Mouse (Mus musculus) stomach, embryonic 15.5 days (tissue): ENCODE measurements around the gene Agtrap. TPM values are rescaled to one million over a fixed set of nuclear protein-coding genes. Genes with fewer than 3 reads are reported as not detected.
A peak's percentile ranks its signal among the peaks of the same experiment; 100 is the strongest.

Experiments
- ATAC-seq: fragments of 200-750 bp; cut with Nextera tagmentation; 2 replicates; pipeline ENCODE4 v1.8.0; 2017; ENCODE audit warnings: low read depth, moderate number of reproducible peaks, moderate TSS enrichment; ENCODE audit not compliant: insufficient read depth, low FRiP score
- H3K27ac ChIP-seq: fragments of 300-500 bp; sonication (generic); 2 replicates; pipeline ENCODE4 v1.5.1; 2015; ENCODE audit warnings: mild to moderate bottlenecking, inconsistent platforms
- H3K27me3 ChIP-seq: fragments of 300-500 bp; sonication (generic); replicated peaks from 2 replicates; pipeline ENCODE4 v1.6.1; 2015; ENCODE audit warnings: inconsistent platforms
- H3K36me3 ChIP-seq: fragments of 300-500 bp; sonication (generic); 2 replicates; pipeline ENCODE4 v1.6.1; 2015; ENCODE audit warnings: inconsistent platforms
- H3K4me1 ChIP-seq: fragments of 300-500 bp; sonication (generic); 2 replicates; pipeline ENCODE4 v1.6.1; 2015; ENCODE audit warnings: inconsistent platforms
- H3K4me2 ChIP-seq: fragments of 300-500 bp; sonication (generic); 2 replicates; pipeline ENCODE4 v1.6.1; 2015; ENCODE audit warnings: mild to moderate bottlenecking, inconsistent platforms
- H3K4me3 ChIP-seq: fragments of 300-500 bp; sonication (generic); replicated peaks from 2 replicates; pipeline ENCODE4 v1.5.1; 2015; ENCODE audit warnings: inconsistent platforms
- H3K9ac ChIP-seq: fragments of 300-500 bp; sonication (generic); 2 replicates; pipeline ENCODE4 v1.6.1; 2015; ENCODE audit warnings: inconsistent platforms
- H3K9me3 ChIP-seq: fragments of 300-500 bp; sonication (generic); 2 replicates; pipeline ENCODE4 v1.6.1; 2016; ENCODE audit warnings: inconsistent platforms
- WGBS: fragments of 180-500 bp; shearing (Covaris S2); methylation state at CpG from one replicate; pipeline ENCODE4 v1.1.7; 2015; 5-methylcytosine and 5-hydroxymethylcytosine counted together
- polyA plus RNA-seq: library from polyadenylated mRNA; unstranded; fragments of >200 nt; fragmentation: Nextera tagmentation; extraction: Ambion mirVana; gene quantifications from 2 replicates; pipeline ENCODE4 v1.2.1, GENCODE M21; 2015

The Agtrap gene
- polyA plus RNA-seq, 1 experiment from 2014 or later, result 14.1 TPM

GRCm38 (mm10) chr4:148098666-148099065, 10.8 kb upstream of the Agtrap start:
- Histone ChIP-seq H3K36me3 (no peaks in the 10 kb centered on the region), H3K4me2 (no peak overlapping the region), H3K4me1 (no peaks in the 10 kb centered on the region; the same call in 1 of the 2 replicates), H3K4me3 (no peak overlapping the region), H3K9me3 (no peaks in the 10 kb centered on the region), H3K27ac (no peak overlapping the region), H3K9ac (no peak overlapping the region), H3K27me3 (no peaks in the 10 kb centered on the region)
- 75% methylated on average over 3 of the region's 3 CpGs for WGBS
- ATAC-seq, result no peak

- 86% methylated on average over 2 of the region's 2 CpGs for WGBS
- no peak for ATAC-seq
- Histone ChIP-seq H3K36me3 (no peaks in the 10 kb centered on the region), H3K4me2 (no peak overlapping the region), H3K27me3 (no peaks in the 10 kb centered on the region), H3K4me1 (no peaks in the 10 kb centered on the region; the same call in 1 of the 2 replicates), H3K9ac (no peak overlapping the region), H3K4me3 (no peak overlapping the region), H3K27ac (no peak overlapping the region), H3K9me3 (no peaks in the 10 kb centered on the region)
These were observed 10.1 kb upstream of the Agtrap start for GRCm38 (mm10) chr4:148097936-148098335.

- no peaks in the 10 kb centered on the region for H3K4me1 ChIP-seq
- H3K4me3 ChIP-seq, result no peak overlapping the region
- no peak overlapping the region for H3K27ac ChIP-seq
- H3K4me2 ChIP-seq, result no peak overlapping the region
- WGBS, result 73% methylated on average over 4 of the region's 4 CpGs
- no peak; the same call in 1 of the 2 replicates for ATAC-seq
- H3K36me3 ChIP-seq, result no peaks in the 10 kb centered on the region
- H3K27me3 ChIP-seq, result no peaks in the 10 kb centered on the region
- no peak overlapping the region for H3K9ac ChIP-seq
- no peaks in the 10 kb centered on the region for H3K9me3 ChIP-seq
These were observed 7.2 kb upstream of the Agtrap start for GRCm38 (mm10) chr4:148095081-148095480.

- 85% methylated on average over 5 of the region's 5 CpGs for WGBS
- Histone ChIP-seq H3K36me3 (no peaks in the 10 kb centered on the region), H3K27ac (no peak overlapping the region), H3K4me1 (no peaks in the 10 kb centered on the region), H3K4me2 (no peak overlapping the region), H3K9ac (no peak overlapping the region), H3K9me3 (no peaks in the 10 kb centered on the region), H3K4me3 (no peak overlapping the region), H3K27me3 (no peaks in the 10 kb centered on the region)
- ATAC-seq, result no peak
These were observed 6.3 kb upstream of the Agtrap start for GRCm38 (mm10) chr4:148094161-148094560.

GRCm38 (mm10) chr4:148092551-148093271, 4.9 kb upstream of the Agtrap start:
- no peak overlapping the region for H3K9ac ChIP-seq
- H3K36me3 ChIP-seq, result no peaks in the 10 kb centered on the region
- H3K4me3 ChIP-seq, result no peak overlapping the region
- H3K27ac ChIP-seq, result no peak overlapping the region
- no peaks in the 10 kb centered on the region for H3K9me3 ChIP-seq
- WGBS, result 80% methylated on average over 11 of the region's 11 CpGs
- H3K4me2 ChIP-seq, result no peak overlapping the region
- peaks cover 2% of the 10 kb centered on the region; the same call in 1 of the 2 replicates for H3K4me1 ChIP-seq
- ATAC-seq, result no peak
- H3K27me3 ChIP-seq, result no peaks in the 10 kb centered on the region

GRCm38 (mm10) chr4:148091181-148091580, 3.4 kb upstream of the Agtrap start:
- no peak overlapping the region for H3K27ac ChIP-seq
- 80% methylated on average over 1 of the region's 1 CpGs for WGBS
- no peaks in the 10 kb centered on the region for H3K36me3 ChIP-seq
- H3K9me3 ChIP-seq, result no peaks in the 10 kb centered on the region
- no peak overlapping the region for H3K4me3 ChIP-seq
- H3K4me1 ChIP-seq, result peaks cover 9% of the 10 kb centered on the region; the same call in 1 of the 2 replicates
- H3K27me3 ChIP-seq, result no peaks in the 10 kb centered on the region
- H3K4me2 ChIP-seq, result no peak overlapping the region
- H3K9ac ChIP-seq, result no peak overlapping the region
- ATAC-seq, result no peak

GRCm38 (mm10) chr4:148089166-148089565, 1.3 kb upstream of the Agtrap start:
- no peak overlapping the region for H3K27ac ChIP-seq
- H3K9ac ChIP-seq, result no peak overlapping the region
- H3K4me1 ChIP-seq, result peaks cover 19% of the 10 kb centered on the region
- H3K4me3 ChIP-seq, result no peak overlapping the region
- no peaks in the 10 kb centered on the region for H3K27me3 ChIP-seq
- H3K36me3 ChIP-seq, result no peaks in the 10 kb centered on the region
- ATAC-seq, result no peak
- H3K9me3 ChIP-seq, result no peaks in the 10 kb centered on the region
- WGBS, result 71% methylated on average over 4 of the region's 4 CpGs
- H3K4me2 ChIP-seq, result no peak overlapping the region

GRCm38 (mm10) chr4:148087091-148087906, 532 bp downstream of the Agtrap start:
- Histone ChIP-seq H3K27ac (peak overlapping the region; percentile 61), H3K4me3 (peak overlapping the region; percentile 78), H3K36me3 (no peaks in the 10 kb centered on the region), H3K9ac (peak overlapping the region; percentile 66), H3K27me3 (no peaks in the 10 kb centered on the region), H3K4me2 (peak overlapping the region; percentile 74), H3K4me1 (peaks cover 26% of the 10 kb centered on the region), H3K9me3 (no peaks in the 10 kb centered on the region)
- 4% methylated on average over 30 of the region's 30 CpGs for WGBS
- ATAC-seq, result peak; percentile 52

- ATAC-seq, result no peak
- no peak overlapping the region for H3K27ac ChIP-seq
- no peaks in the 10 kb centered on the region for H3K27me3 ChIP-seq
- H3K36me3 ChIP-seq, result peaks cover 3% of the 10 kb centered on the region; the same call in 1 of the 2 replicates
- peaks cover 26% of the 10 kb centered on the region for H3K4me1 ChIP-seq
- H3K9ac ChIP-seq, result no peak overlapping the region
- no peak overlapping the region for H3K4me3 ChIP-seq
- WGBS, result 74% methylated on average over 3 of the region's 3 CpGs
- no peaks in the 10 kb centered on the region for H3K9me3 ChIP-seq
- H3K4me2 ChIP-seq, result no peak overlapping the region
These were observed 1.9 kb downstream of the Agtrap start for GRCm38 (mm10) chr4:148085907-148086305.

- H3K4me1 ChIP-seq, result peaks cover 26% of the 10 kb centered on the region
- H3K4me3 ChIP-seq, result no peak overlapping the region
- ATAC-seq, result no peak
- H3K9ac ChIP-seq, result 0 out of 2 replicates have a peak overlapping the region, but pooled peaks have one; percentile 10
- 45% methylated on average over 10 of the region's 10 CpGs for WGBS
- no peak overlapping the region for H3K27ac ChIP-seq
- H3K4me2 ChIP-seq, result no peak overlapping the region
- no peaks in the 10 kb centered on the region for H3K27me3 ChIP-seq
- H3K36me3 ChIP-seq, result peaks cover 4% of the 10 kb centered on the region; the same call in 1 of the 2 replicates
- H3K9me3 ChIP-seq, result no peaks in the 10 kb centered on the region
These were observed 2.5 kb downstream of the Agtrap start for GRCm38 (mm10) chr4:148085131-148085906.

- 21% methylated on average over 8 of the region's 8 CpGs for WGBS
These were observed 3.5 kb downstream of the Agtrap start for GRCm38 (mm10) chr4:148084261-148084714.

More at GRCm38 (mm10) chr4:148084261-148084714, 3.5 kb downstream of the Agtrap start:
- H3K4me3 ChIP-seq, result no peak overlapping the region
- H3K4me1 ChIP-seq, result peaks cover 26% of the 10 kb centered on the region
- H3K36me3 ChIP-seq, result peaks cover 4% of the 10 kb centered on the region; the same call in 1 of the 2 replicates
- H3K9ac ChIP-seq, result no peak overlapping the region
- no peak for ATAC-seq
- H3K27ac ChIP-seq, result no peak overlapping the region
- H3K27me3 ChIP-seq, result no peaks in the 10 kb centered on the region
- H3K9me3 ChIP-seq, result no peaks in the 10 kb centered on the region
- no peak overlapping the region for H3K4me2 ChIP-seq
